Mouse (Mus musculus) midbrain, embryonic 14.5 days (tissue): ENCODE results near the gene Rab13. TPM values are rescaled to one million over a fixed set of nuclear protein-coding genes. Genes with fewer than 3 reads are reported as not detected.

ENCODE experiments used
- ATAC-seq: fragments of 200-750 bp; cut with Nextera tagmentation; 2 replicates; pipeline ENCODE4 v1.8.0; 2017; ENCODE audit warnings: moderate number of reproducible peaks, moderate library complexity; ENCODE audit not compliant: low FRiP score, low TSS enrichment
- DNase-seq: peaks from one replicate; pipeline ENCODE4 v3.0.0-alpha.2; 2015
- H3K27ac ChIP-seq: fragments of 300-500 bp; sonication (generic); replicated peaks from 2 replicates; pipeline ENCODE4 v1.5.1; 2014; ENCODE audit warnings: mild to moderate bottlenecking, low read depth, low read length, moderate library complexity
- H3K27me3 ChIP-seq: fragments of 300-500 bp; sonication (generic); 2 replicates; pipeline ENCODE4 v1.6.1; 2014; ENCODE audit warnings: low read length, control low read depth, mixed read lengths; ENCODE audit not compliant: control insufficient read depth, insufficient read depth
- H3K36me3 ChIP-seq: fragments of 300-500 bp; sonication (generic); 2 replicates; pipeline ENCODE4 v1.6.1; 2014; ENCODE audit warnings: low read length, control low read depth; ENCODE audit not compliant: control insufficient read depth, insufficient read depth
- H3K4me1 ChIP-seq: fragments of 300-500 bp; sonication (generic); 2 replicates; pipeline ENCODE4 v1.6.1; 2014; ENCODE audit warnings: mild to moderate bottlenecking, antibody characterized with exemption, low read length, control low read depth; ENCODE audit not compliant: control insufficient read depth, insufficient read depth
- H3K4me2 ChIP-seq: fragments of 300-500 bp; sonication (generic); 2 replicates; pipeline ENCODE4 v1.6.1; 2014; ENCODE audit warnings: mild to moderate bottlenecking, low read length, moderate library complexity
- H3K4me3 ChIP-seq: fragments of 300-500 bp; sonication (generic); replicated peaks from 2 replicates; pipeline ENCODE4 v1.5.1; 2014; ENCODE audit warnings: low read depth, low read length
- H3K9ac ChIP-seq: fragments of 300-500 bp; sonication (generic); replicated peaks from 2 replicates; pipeline ENCODE4 v1.6.1; 2014; ENCODE audit warnings: mild to moderate bottlenecking, low read length, moderate library complexity
- H3K9me3 ChIP-seq: fragments of 300-500 bp; sonication (generic); 2 replicates; pipeline ENCODE4 v1.6.1; 2016; ENCODE audit warnings: low read length, control low read depth, mixed read lengths; ENCODE audit not compliant: control insufficient read depth
- WGBS: fragments of 180-500 bp; shearing (Covaris S2); extraction: QIAGEN DNeasy Blood & Tissue Kit; methylation state at CpG from one replicate; pipeline ENCODE4 v1.1.7; 2014; 5-methylcytosine and 5-hydroxymethylcytosine counted together
- microRNA-seq: library from miRNA; unstranded; fragments of <30 nt; microRNA quantifications from one replicate; pipeline ENCODE4, GENCODE M21; 2016
- polyA plus RNA-seq: library from polyadenylated mRNA; unstranded; fragments of >200 nt; fragmentation: Nextera tagmentation; extraction: Ambion mirVana; gene quantifications from 2 replicates; pipeline ENCODE4 v1.2.1, GENCODE M21; 2014

Rab13 gene
- polyA plus RNA-seq, 1 experiment from 2014 or later: 10.7 TPM

DNA sequence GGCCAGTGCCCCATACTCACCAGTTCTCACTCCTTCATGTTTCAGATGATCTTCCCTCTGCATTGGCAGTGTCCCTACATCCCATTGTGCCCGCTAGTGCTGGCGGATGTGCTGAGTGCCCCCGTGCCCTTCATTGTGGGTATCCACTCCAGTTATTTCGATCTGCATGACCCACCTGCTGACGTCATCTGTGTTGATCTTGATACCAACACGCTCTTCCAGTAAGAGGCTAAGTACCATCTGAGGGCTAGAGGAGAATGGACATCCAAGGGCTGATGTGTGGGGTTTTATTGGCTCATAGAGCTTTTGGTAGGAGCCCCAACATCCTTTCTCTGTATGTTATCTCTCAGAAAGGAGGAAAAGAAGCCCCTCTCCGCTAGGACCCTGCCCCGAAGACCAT, 57.3 kb downstream of the Rab13 start:
- WGBS: 95% methylated on average over 8 of the region's 8 CpGs
- H3K9ac ChIP-seq: no peak overlapping the region
- DNase-seq (no peak), ATAC-seq (no peak)
- no peaks in the 10 kb centered on the region for H3K9me3 ChIP-seq
- H3K27ac ChIP-seq: no peak overlapping the region
- no peak overlapping the region for H3K4me3 ChIP-seq
- peaks cover 48% of the 10 kb centered on the region for H3K36me3 ChIP-seq
- no peaks in the 10 kb centered on the region for H3K27me3 ChIP-seq
- H3K4me1 ChIP-seq: peaks cover 9% of the 10 kb centered on the region
- H3K4me2 ChIP-seq: no peak overlapping the region

- WGBS: 77% methylated on average over 9 of the region's 9 CpGs
- peaks cover 62% of the 10 kb centered on the region for H3K36me3 ChIP-seq
These were observed 58.7 kb downstream of the Rab13 start for GRCm38 (mm10) chr3:90272170-90272569.

DNA sequence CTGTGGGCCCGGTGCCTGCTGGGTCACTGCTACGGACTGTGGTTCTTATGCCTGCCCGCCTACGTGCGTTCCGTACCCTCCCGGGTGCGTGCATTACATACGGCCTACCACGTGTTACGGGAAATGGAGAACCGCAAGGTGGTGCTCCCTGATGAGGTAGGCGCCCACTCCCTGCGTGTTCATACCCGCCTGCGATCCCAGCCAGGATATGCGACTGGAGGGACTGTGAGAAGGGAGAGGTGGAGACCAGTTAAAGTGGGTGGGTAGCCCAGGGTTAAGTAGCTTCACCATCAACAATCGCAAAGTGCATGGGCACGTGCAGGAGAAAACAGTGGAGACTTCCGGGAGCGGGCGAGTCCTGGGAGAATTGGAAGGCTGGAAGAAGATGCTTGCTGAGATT, 60.4 kb downstream of the Rab13 start:
- peaks cover 75% of the 10 kb centered on the region for H3K36me3 ChIP-seq
- no peak for ATAC-seq
- WGBS: 96% methylated on average over 22 of the region's 22 CpGs

More at GRCm38 (mm10) chr3:90272170-90272569, 58.7 kb downstream of the Rab13 start:
- no peak overlapping the region for H3K4me2 ChIP-seq
- no peak for ATAC-seq
- H3K9ac ChIP-seq: no peak overlapping the region
- H3K4me3 ChIP-seq: no peak overlapping the region
- H3K9me3 ChIP-seq: no peaks in the 10 kb centered on the region
- H3K4me1 ChIP-seq: no peaks in the 10 kb centered on the region
- DNase-seq: no peak
- no peaks in the 10 kb centered on the region for H3K27me3 ChIP-seq
- H3K27ac ChIP-seq: no peak overlapping the region

DNA sequence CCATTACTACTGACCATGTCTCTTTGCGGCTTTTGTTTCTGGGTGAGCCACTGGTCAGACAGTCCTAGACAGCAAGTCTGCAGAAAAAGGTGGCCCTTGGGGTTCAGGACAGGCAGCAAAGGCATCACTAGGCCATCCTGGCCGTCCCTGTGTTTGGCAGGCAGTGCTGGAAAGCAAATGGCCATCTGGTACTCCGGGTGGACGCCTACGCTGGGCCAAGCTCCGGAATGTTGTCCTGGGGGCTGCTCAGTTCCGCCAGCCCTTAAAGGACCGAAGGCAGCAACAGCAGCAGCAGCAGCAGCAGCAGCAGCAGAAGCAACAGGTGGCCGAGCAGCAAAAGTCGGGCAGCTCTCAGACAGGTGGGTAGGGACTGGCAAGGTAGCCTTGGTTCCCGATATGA, 61.8 kb downstream of the Rab13 start:
- WGBS: 92% methylated on average over 11 of the region's 11 CpGs
- Histone ChIP-seq H3K4me3 (no peak overlapping the region), H3K9me3 (no peaks in the 10 kb centered on the region), H3K4me2 (no peak overlapping the region), H3K36me3 (peaks cover 86% of the 10 kb centered on the region), H3K27me3 (no peaks in the 10 kb centered on the region), H3K27ac (no peak overlapping the region), H3K9ac (no peak overlapping the region), H3K4me1 (no peaks in the 10 kb centered on the region)
- DNase-seq: no peak
- ATAC-seq: no peak

More for the DNA sequence above, 60.4 kb downstream of the Rab13 start:
- Histone ChIP-seq H3K4me2 (no peak overlapping the region), H3K4me3 (no peak overlapping the region), H3K27me3 (no peaks in the 10 kb centered on the region), H3K27ac (no peak overlapping the region), H3K9me3 (no peaks in the 10 kb centered on the region), H3K4me1 (no peaks in the 10 kb centered on the region), H3K9ac (no peak overlapping the region)
- DNase-seq: no peak

Small RNA genes within 50 kb of the gene (microRNA-seq; reads per million reads assigned to microRNA genes)
- gene Mir7012: not detected

Other genes starting within 250 kb of the Rab13 start
- 111 and 114 TPM in 2 replicates for gene Hax1, start 214.9 kb upstream of the Rab13 start, polyA plus RNA-seq
- 229 and 241 TPM in 2 replicates for gene 4933434E20Rik, start 162.1 kb upstream of the Rab13 start, polyA plus RNA-seq
- gene Ubap2l, start 161.1 kb upstream of the Rab13 start, polyA plus RNA-seq: 126 and 174 TPM in 2 replicates
- 333 and 357 TPM in 2 replicates for gene Tpm3, start 141.0 kb upstream of the Rab13 start, polyA plus RNA-seq
- 0.18 and 0.61 TPM in 2 replicates for gene Nup210l, start 109.6 kb upstream of the Rab13 start, polyA plus RNA-seq
- 1,026 and 1,236 TPM in 2 replicates for gene Rps27, start within 50 bp of the Rab13 start, polyA plus RNA-seq
- 102 and 114 TPM in 2 replicates for gene Jtb, start 17.9 kb downstream of the Rab13 start, polyA plus RNA-seq
- gene Creb3l4, start 29.8 kb downstream of the Rab13 start, polyA plus RNA-seq: 2.1 and 2.7 TPM in 2 replicates
- 44.0 and 46.6 TPM in 2 replicates for gene Slc39a1, start 34.5 kb downstream of the Rab13 start, polyA plus RNA-seq
- 11.4 and 12.9 TPM in 2 replicates for gene Crtc2, start 40.5 kb downstream of the Rab13 start, polyA plus RNA-seq
- gene Dennd4b, start 51.5 kb downstream of the Rab13 start, polyA plus RNA-seq: 7.3 and 7.6 TPM in 2 replicates
- 16.0 and 22.9 TPM in 2 replicates for gene Gatad2b, start 79.5 kb downstream of the Rab13 start, polyA plus RNA-seq
- gene Slc27a3, start 176.2 kb downstream of the Rab13 start, polyA plus RNA-seq: 23.6 and 25.0 TPM in 2 replicates
- 32.3 and 35.0 TPM in 2 replicates for gene Ints3, start 219.9 kb downstream of the Rab13 start, polyA plus RNA-seq